Mouse (Mus musculus): ENCODE results near the gene 1700001L19Rik. TPM values are rescaled to one million over a fixed set of nuclear protein-coding genes. Genes with fewer than 3 reads are reported as not detected.
A peak's percentile ranks its signal among the peaks of the same experiment; 100 is the strongest.
"Not testable (repeated sequence)": the region's sequence is repeated elsewhere in the genome, so short reads cannot be mapped to it uniquely, and the experiment has no call there.

1700001L19Rik gene
- 6.0 and 6.9 TPM in 2 replicates for polyA plus RNA-seq (2014; fragmentation: Nextera tagmentation; extraction: Ambion mirVana)

DNA sequence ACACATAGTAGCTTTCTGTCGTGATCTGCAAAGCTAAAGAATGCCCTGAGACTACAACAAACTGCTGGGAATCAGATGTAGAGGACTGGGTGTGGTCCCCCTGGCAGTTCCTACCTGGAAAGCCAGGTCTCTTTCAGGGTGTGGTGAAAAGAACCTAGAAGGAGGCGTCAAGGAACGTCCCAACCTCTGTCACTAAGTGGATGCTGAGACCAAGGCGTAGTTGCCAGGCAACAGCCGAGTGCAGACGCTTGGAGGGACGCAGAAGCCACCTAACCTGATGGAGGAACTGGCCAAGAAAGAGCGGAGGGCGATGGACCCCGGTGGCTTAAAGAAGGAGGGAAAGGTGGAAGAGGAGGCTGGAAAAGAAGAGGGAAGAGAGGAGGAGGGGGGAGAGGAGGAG lies at the start of gene 1700001L19Rik:
Gene 1700001L19Rik (plus strand): TSS at position 223 of the 400 bp plus-strand sequence.
- H3K27me3 ChIP-seq (ENCODE audit: control insufficient read depth, insufficient read depth, low read length): no peaks in the 10 kb centered on the region
- DNase-seq (ENCODE audit: low spot score): no peak
- peak within 1 kb of the TSS; percentile 49 for H3K4me2 ChIP-seq (replicated peaks)
- WGBS: 9% methylated on average over 10 of the region's 10 CpGs
- peak within 1 kb of the TSS; percentile 17; the same call in 1 of the 2 replicates for H3K4me3 ChIP-seq (replicated peaks; ENCODE audit: low read length)
- H3K27ac ChIP-seq: no peak within 1 kb of the TSS
- H3K36me3 ChIP-seq (replicated peaks; ENCODE audit: control insufficient read depth, insufficient read depth): peaks cover 11% of the 10 kb centered on the region
- H3K9me3 ChIP-seq (ENCODE audit: control insufficient read depth, low read length): no peaks in the 10 kb centered on the region
- H3K4me1 ChIP-seq (replicated peaks; ENCODE audit: control insufficient read depth, insufficient read depth, low read length): no peaks in the 10 kb centered on the region
- ATAC-seq (ENCODE audit: low FRiP score): no peak
- peak within 1 kb of the TSS; percentile 29 for H3K9ac ChIP-seq

DNA sequence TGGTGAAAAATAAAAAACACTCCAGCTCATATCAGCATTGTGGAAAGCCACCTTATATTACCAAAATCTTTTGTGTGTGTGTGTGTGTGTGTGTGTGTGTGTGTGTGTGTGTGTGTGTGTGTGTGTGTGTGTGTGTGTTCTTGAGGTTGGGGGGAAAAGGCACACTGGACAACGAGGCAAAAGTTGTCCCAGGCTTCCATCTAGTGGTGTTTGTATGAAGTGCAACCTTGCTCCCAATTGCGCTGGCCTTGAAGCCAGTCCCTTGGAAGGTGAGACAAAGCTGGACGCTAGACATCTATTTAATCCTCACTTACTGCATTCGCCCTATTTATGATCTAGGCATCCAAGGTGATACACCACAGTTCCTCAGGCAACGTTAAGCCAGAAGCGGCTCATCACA lies 43.8 kb upstream of the 1700001L19Rik start:
- 19% methylated on average over 4 of the region's 6 CpGs for WGBS
- H3K4me2 ChIP-seq (replicated peaks); H3K27me3 ChIP-seq (ENCODE audit: control insufficient read depth, insufficient read depth, low read length); H3K4me1 ChIP-seq (replicated peaks; ENCODE audit: control insufficient read depth, insufficient read depth, low read length); ATAC-seq (ENCODE audit: low FRiP score); H3K36me3 ChIP-seq (replicated peaks; ENCODE audit: control insufficient read depth, insufficient read depth); H3K4me3 ChIP-seq (replicated peaks; ENCODE audit: low read length); H3K27ac ChIP-seq; H3K9ac ChIP-seq; H3K9me3 ChIP-seq (ENCODE audit: control insufficient read depth, low read length): not testable (repeated sequence)
- DNase-seq (ENCODE audit: low spot score): peak; percentile 63

DNA sequence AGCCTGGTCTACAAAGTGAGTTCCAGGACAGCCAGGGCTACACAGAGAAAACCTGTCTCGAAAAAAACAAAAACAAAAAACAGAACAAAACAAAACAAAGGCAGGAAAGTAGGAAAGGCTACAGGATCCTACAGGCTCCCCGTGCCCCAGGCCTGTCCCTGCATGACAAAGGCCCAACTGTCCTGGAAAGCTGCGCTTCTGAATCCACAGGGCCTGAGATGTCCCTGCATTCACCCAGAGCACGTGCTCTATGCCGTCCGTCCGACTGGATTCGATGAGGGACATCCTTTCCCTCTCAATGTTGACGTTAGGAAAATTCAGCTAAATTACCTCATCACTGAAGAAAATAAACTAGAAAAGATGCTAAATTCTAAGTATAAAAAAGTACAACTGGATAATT lies 29.1 kb upstream of the 1700001L19Rik start:
- ATAC-seq (ENCODE audit: low FRiP score) (no peak), DNase-seq (ENCODE audit: low spot score) (no peak)
- Histone ChIP-seq H3K4me1 (replicated peaks; ENCODE audit: control insufficient read depth, insufficient read depth, low read length) (no peaks in the 10 kb centered on the region), H3K9me3 (ENCODE audit: control insufficient read depth, low read length) (no peaks in the 10 kb centered on the region), H3K4me2 (replicated peaks) (no peak overlapping the region), H3K27ac (no peak overlapping the region), H3K27me3 (ENCODE audit: control insufficient read depth, insufficient read depth, low read length) (no peaks in the 10 kb centered on the region), H3K4me3 (replicated peaks; ENCODE audit: low read length) (no peak overlapping the region), H3K36me3 (replicated peaks; ENCODE audit: control insufficient read depth, insufficient read depth) (peaks cover 80% of the 10 kb centered on the region), H3K9ac (no peak overlapping the region)
- 97% methylated on average over 9 of the region's 9 CpGs for WGBS

DNA sequence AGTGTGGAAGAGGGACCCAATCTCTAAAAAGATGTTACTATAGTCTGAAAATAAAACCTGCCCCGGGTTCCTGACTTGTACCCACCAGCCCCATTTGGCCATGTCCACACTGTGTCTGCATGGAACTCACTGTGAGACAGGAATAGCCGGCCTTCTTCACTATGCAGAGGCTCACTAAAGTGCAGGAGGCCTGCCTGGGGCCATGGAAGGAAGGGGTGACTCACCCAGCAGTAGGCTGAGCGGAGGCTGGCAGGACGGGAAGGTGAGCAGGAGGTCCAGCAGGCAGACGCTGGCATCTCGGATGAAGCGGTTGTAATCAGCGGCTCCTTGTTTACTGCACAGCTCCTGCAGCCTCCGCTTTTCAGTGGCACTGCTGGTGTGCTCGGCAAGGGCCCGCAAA lies 28.7 kb upstream of the 1700001L19Rik start:
- Histone ChIP-seq H3K27me3 (ENCODE audit: control insufficient read depth, insufficient read depth, low read length) (no peaks in the 10 kb centered on the region), H3K36me3 (replicated peaks; ENCODE audit: control insufficient read depth, insufficient read depth) (peaks cover 76% of the 10 kb centered on the region), H3K9ac (no peak overlapping the region), H3K27ac (no peak overlapping the region), H3K4me3 (replicated peaks; ENCODE audit: low read length) (no peak overlapping the region), H3K4me1 (replicated peaks; ENCODE audit: control insufficient read depth, insufficient read depth, low read length) (no peaks in the 10 kb centered on the region), H3K9me3 (ENCODE audit: control insufficient read depth, low read length) (no peaks in the 10 kb centered on the region), H3K4me2 (replicated peaks) (no peak overlapping the region)
- no peak for ATAC-seq (ENCODE audit: low FRiP score)
- no peak for DNase-seq (ENCODE audit: low spot score)
- 92% methylated on average over 11 of the region's 11 CpGs for WGBS

DNA sequence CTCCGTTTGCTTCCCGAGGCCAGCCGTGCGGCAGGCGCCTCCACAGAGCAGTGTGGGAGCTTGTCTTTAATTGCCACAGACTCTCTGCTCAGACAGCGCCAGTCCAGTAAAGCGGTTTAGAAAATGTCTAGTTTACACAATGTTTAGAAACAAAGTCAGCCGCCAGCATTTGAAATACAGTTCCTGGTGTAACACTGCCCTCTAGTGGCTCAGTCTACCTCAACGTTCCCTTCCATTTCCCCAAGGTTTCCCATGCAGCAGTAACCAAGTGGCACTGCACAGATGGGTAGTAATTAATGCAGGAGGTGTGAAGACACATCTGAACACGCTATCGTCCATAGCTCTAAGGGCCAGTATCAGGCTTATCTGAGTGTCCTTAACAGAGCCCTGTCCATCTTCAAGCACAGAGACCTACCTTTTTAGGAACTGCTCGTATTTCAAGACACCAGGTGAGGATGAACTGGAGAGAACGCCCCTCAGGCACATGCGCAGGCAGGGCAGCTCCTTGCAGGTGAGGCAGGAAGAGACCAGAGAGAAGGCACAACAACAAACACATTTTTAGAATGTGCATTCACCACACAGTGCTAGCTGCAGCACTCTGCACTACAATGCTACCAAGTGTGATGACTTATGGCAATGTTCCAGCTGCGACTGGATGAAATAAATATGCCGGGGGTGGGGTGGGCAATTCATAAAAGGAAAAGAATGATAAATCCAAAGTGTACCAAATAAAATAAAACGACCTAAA lies 27.5 kb upstream of the 1700001L19Rik start:
- WGBS: 74% methylated on average over 17 of the region's 17 CpGs
- H3K36me3 ChIP-seq (replicated peaks; ENCODE audit: control insufficient read depth, insufficient read depth): peaks cover 70% of the 10 kb centered on the region
- peak; percentile 79 for DNase-seq (ENCODE audit: low spot score)

DNA sequence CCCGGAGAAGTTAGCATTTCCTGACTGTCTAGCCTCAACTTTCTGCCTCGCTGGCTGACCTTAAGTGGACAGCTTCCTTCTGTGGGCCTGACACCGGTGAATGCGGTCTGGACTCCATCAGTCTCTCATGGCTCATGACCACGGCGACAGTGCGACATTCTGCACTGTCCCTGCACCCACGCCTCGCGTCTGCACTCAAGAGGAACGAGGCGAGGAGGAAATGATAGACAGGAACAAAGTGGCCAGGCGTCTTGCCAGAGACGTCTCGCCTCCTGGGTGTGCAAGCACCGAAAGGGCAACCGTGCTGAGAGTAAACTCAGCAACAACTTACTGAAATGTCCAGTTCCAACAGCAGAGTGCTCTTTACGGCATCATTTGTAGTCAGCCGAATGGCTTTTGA lies 25.0 kb upstream of the 1700001L19Rik start:
- ATAC-seq (ENCODE audit: low FRiP score) (no peak), DNase-seq (ENCODE audit: low spot score) (no peak)
- Histone ChIP-seq H3K36me3 (replicated peaks; ENCODE audit: control insufficient read depth, insufficient read depth) (peaks cover 70% of the 10 kb centered on the region), H3K27me3 (ENCODE audit: control insufficient read depth, insufficient read depth, low read length) (no peaks in the 10 kb centered on the region), H3K9ac (no peak overlapping the region), H3K4me1 (replicated peaks; ENCODE audit: control insufficient read depth, insufficient read depth, low read length) (no peaks in the 10 kb centered on the region), H3K4me3 (replicated peaks; ENCODE audit: low read length) (no peak overlapping the region), H3K27ac (no peak overlapping the region), H3K4me2 (replicated peaks) (no peak overlapping the region), H3K9me3 (ENCODE audit: control insufficient read depth, low read length) (no peaks in the 10 kb centered on the region)
- 91% methylated on average over 19 of the region's 19 CpGs for WGBS

More for the DNA sequence above, 27.5 kb upstream of the 1700001L19Rik start:
- Histone ChIP-seq H3K9me3 (ENCODE audit: control insufficient read depth, low read length) (no peaks in the 10 kb centered on the region), H3K4me1 (replicated peaks; ENCODE audit: control insufficient read depth, insufficient read depth, low read length) (no peaks in the 10 kb centered on the region), H3K27me3 (ENCODE audit: control insufficient read depth, insufficient read depth, low read length) (no peaks in the 10 kb centered on the region), H3K27ac (no peak overlapping the region), H3K4me2 (replicated peaks) (no peak overlapping the region), H3K4me3 (replicated peaks; ENCODE audit: low read length) (no peak overlapping the region), H3K9ac (no peak overlapping the region)
- ATAC-seq (ENCODE audit: low FRiP score): peak; percentile 55; the same call in 1 of the 2 replicates

DNA sequence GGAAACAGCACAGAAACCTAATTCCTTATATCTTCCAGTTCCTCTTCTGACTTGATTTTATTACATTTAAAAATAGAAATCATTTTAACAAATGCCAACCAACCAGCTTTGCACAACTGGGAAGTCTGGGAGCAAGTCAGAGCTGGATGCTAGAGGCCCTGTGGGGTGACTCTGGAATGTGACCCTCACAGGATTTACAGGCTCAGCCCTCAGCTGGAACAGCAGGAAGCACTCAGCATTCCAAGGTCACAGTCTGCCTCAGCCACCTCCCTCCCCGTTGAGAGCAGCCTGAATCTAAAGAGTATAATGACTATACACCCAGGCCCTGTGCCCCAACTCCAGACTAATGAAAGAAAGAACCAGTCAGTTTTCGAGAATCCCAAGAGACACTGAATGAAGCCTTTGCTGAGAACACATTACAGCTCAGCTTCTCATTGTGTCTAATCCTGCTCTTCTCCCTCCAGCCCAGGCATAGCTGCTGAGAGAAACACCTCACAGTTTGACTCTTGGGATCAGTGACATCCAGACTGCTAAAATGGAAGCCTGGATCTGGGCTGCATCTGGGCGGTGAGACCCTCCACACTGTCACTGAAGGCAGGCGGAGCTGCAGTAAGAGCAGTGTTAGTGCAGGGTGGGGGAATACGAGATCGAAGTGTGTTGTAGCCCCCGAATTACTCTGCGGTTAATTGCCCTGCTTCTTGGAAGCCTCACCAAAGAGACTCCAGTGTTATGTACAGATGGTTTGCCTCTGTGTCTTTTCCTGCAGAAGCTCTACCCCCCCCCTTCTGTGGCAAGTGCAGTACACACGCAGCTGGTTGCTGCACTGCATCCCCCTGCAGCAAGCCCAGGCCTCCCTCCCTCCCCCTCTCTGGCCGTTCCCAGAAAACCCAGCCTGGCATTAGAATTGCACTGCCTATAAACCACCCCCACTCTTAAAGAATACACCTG lies 24.0 kb upstream of the 1700001L19Rik start:
- Histone ChIP-seq H3K36me3 (replicated peaks; ENCODE audit: control insufficient read depth, insufficient read depth) (peaks cover 64% of the 10 kb centered on the region), H3K4me2 (replicated peaks) (no peak overlapping the region), H3K9me3 (ENCODE audit: control insufficient read depth, low read length) (no peaks in the 10 kb centered on the region), H3K27ac (no peak overlapping the region), H3K27me3 (ENCODE audit: control insufficient read depth, insufficient read depth, low read length) (no peaks in the 10 kb centered on the region), H3K9ac (no peak overlapping the region), H3K4me1 (replicated peaks; ENCODE audit: control insufficient read depth, insufficient read depth, low read length) (no peaks in the 10 kb centered on the region), H3K4me3 (replicated peaks; ENCODE audit: low read length) (no peak overlapping the region)
- WGBS: 80% methylated on average over 10 of the region's 10 CpGs
- no peak for DNase-seq (ENCODE audit: low spot score)
- ATAC-seq (ENCODE audit: low FRiP score): no peak

DNA sequence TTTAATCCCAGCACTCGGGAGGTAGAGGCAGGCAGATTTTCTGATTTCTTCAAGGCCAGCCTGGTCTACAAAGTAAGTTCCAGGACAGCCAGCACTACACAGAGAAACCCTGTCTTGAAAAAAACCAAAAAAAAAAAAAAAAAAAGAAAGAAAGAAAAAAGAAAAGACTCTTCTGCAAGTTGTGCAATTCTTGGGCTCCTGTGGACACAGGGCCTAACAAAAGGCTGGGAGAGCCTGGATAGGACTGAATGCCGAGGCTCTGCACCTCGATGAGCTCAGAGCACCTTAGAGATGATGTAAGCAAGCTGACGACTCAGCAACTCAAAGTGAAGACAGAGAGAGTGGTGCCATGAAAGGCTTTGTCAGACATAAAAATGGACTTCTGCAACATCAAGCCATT lies 22.8 kb upstream of the 1700001L19Rik start:
- 91% methylated on average over 4 of the region's 4 CpGs for WGBS
- H3K9ac ChIP-seq: no peak overlapping the region
- H3K27me3 ChIP-seq (ENCODE audit: control insufficient read depth, insufficient read depth, low read length): no peaks in the 10 kb centered on the region
- H3K36me3 ChIP-seq (replicated peaks; ENCODE audit: control insufficient read depth, insufficient read depth): peaks cover 62% of the 10 kb centered on the region
- H3K27ac ChIP-seq: no peak overlapping the region
- ATAC-seq (ENCODE audit: low FRiP score): no peak
- H3K4me3 ChIP-seq (replicated peaks; ENCODE audit: low read length): no peak overlapping the region
- no peaks in the 10 kb centered on the region for H3K4me1 ChIP-seq (replicated peaks; ENCODE audit: control insufficient read depth, insufficient read depth, low read length)
- DNase-seq (ENCODE audit: low spot score): no peak
- H3K9me3 ChIP-seq (ENCODE audit: control insufficient read depth, low read length): no peaks in the 10 kb centered on the region
- no peak overlapping the region for H3K4me2 ChIP-seq (replicated peaks)

DNA sequence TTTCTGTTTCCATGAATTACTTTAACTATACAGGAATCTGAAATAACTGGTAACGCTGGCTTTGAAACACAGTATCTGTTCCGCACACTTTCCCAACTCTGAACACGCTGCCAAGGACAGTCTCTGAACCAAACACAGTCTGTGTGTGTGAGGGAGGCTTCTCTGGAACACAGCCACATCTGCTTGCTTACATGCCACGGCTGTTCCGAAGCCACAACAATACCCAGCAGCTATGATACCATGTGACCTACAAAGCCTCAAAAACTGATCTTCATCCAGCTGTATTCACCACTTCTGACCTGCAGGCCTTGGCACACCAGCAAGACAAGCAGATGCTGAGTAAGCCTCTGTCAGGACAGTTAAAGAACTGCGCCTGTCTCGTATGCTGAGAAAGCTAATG lies 19.3 kb upstream of the 1700001L19Rik start:
- Histone ChIP-seq H3K4me1 (replicated peaks; ENCODE audit: control insufficient read depth, insufficient read depth, low read length) (peaks cover 11% of the 10 kb centered on the region), H3K36me3 (replicated peaks; ENCODE audit: control insufficient read depth, insufficient read depth) (peaks cover 39% of the 10 kb centered on the region), H3K4me3 (replicated peaks; ENCODE audit: low read length) (no peak overlapping the region), H3K27ac (no peak overlapping the region), H3K9ac (no peak overlapping the region), H3K4me2 (replicated peaks) (no peak overlapping the region), H3K9me3 (ENCODE audit: control insufficient read depth, low read length) (no peaks in the 10 kb centered on the region), H3K27me3 (ENCODE audit: control insufficient read depth, insufficient read depth, low read length) (no peaks in the 10 kb centered on the region)
- no peak for DNase-seq (ENCODE audit: low spot score)
- ATAC-seq (ENCODE audit: low FRiP score): no peak
- 97% methylated on average over 7 of the region's 7 CpGs for WGBS
